Mouse (Mus musculus) cerebellum, adult 2 months (tissue): ENCODE results near the gene Pmel. TPM values are rescaled to one million over a fixed set of nuclear protein-coding genes. Genes with fewer than 3 reads are reported as not detected.

Experiments
- DNase-seq, 2 experiments: peaks; one replicate each; pipeline ENCODE4 v3.0.0; 2021
- H3K27ac ChIP-seq: fragments of 200-500 bp; 2 replicates; pipeline ENCODE4 v1.5.1; 2012; ENCODE audit warnings: low read length, control low read depth, inconsistent platforms; ENCODE audit not compliant: insufficient read depth
- H3K27me3 ChIP-seq: fragments of 200-500 bp; 2 replicates; pipeline ENCODE4 v1.6.1; 2012; ENCODE audit warnings: inconsistent platforms, mild to moderate bottlenecking, low read length, moderate library complexity; ENCODE audit not compliant: control insufficient read depth, insufficient read depth
- H3K4me1 ChIP-seq: fragments of 200-500 bp; 2 replicates; pipeline ENCODE4 v1.6.1; 2011; ENCODE audit warnings: low read length; ENCODE audit not compliant: control insufficient read depth, insufficient read depth
- H3K4me3 ChIP-seq: fragments of 200-500 bp; replicated peaks from 2 replicates; pipeline ENCODE3; 2011; ENCODE audit warnings: mild to moderate bottlenecking, low read depth, low read length, control low read depth; ENCODE audit not compliant: insufficient read depth
- CTCF ChIP-seq: fragments of 200-500 bp; IDR thresholded peaks from 2 replicates; pipeline ENCODE4 v1.5.1; 2011; ENCODE audit warnings: low read depth, mild to moderate bottlenecking, control low read depth, low read length, moderate library complexity, borderline replicate concordance; ENCODE audit not compliant: insufficient read depth
- POLR2A ChIP-seq: fragments of 200-500 bp; IDR thresholded peaks from 2 replicates; pipeline ENCODE4 v1.6.1; 2011; ENCODE audit warnings: low read length, control low read depth, borderline replicate concordance; ENCODE audit not compliant: insufficient read depth
- WGBS: fragments of 180-500 bp; shearing (Covaris S2); methylation state at CpG from one replicate; pipeline ENCODE4 v1.1.7; 2018; 5-methylcytosine and 5-hydroxymethylcytosine counted together
- polyA plus RNA-seq: library from polyadenylated mRNA; depleted of rRNA; stranded (reverse); fragments of >200 nt; gene quantifications from 2 replicates; pipeline ENCODE4 v1.2.3, GENCODE M21; 2012

Pmel gene
- polyA plus RNA-seq, 1 experiment: 1.5 TPM

DNA sequence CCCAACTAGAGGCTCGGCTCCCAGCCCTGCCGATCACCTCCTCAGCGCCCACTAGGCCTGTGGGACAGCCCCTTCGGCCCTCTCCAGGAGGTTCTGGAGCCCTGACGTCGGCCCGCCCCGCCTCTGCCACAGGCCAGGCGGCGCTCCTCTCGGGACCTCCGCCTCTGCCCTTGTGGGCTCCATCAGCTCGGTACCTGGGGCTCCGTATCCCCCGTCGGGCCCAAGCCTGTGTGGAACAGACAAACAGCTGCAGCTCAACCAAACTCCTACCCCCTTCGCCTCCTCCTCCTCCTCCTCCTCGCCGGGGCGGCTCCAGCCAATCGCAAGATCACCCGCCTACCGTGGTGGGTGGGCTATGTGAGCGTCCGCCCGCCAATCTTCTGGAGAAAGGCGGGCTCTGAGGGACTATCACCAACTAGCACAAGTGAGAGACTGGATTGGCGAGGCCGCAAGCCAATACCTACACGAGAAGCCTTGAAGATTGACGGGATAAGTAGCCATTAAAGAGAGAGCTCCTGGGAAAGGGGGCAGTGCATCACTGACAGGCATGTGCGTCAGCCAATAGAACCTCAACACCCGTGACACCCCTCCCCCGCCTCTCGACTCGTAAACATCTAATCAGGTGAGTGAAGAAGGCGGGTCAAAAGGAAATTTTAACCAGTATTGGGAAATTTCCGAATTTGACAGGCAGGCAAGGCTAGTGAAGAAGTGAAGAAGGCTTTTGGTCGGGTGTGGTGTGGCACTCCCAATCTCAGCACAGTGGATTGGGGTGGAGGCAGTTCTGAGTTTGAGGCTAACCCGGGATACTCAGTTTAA lies 7.8 kb upstream of the Pmel start, which contains the start of gene Rab5b:
Gene Rab5b (minus strand): TSS at position 273 of the 816 bp plus-strand sequence.
- peak within 1 kb of the TSS; percentile 74 for H3K4me3 ChIP-seq
- 1% methylated on average over 40 of the region's 40 CpGs for WGBS
- no peaks in the 10 kb centered on the region; the same call in 1 of the 2 replicates for H3K4me1 ChIP-seq
- no peaks in the 10 kb centered on the region for H3K27me3 ChIP-seq
- DNase-seq: peak; percentile 99 to 100
- H3K27ac ChIP-seq: peak within 1 kb of the TSS; percentile 84
- TF ChIP-seq POLR2A (peak; percentile 85), CTCF (no peak)

DNA sequence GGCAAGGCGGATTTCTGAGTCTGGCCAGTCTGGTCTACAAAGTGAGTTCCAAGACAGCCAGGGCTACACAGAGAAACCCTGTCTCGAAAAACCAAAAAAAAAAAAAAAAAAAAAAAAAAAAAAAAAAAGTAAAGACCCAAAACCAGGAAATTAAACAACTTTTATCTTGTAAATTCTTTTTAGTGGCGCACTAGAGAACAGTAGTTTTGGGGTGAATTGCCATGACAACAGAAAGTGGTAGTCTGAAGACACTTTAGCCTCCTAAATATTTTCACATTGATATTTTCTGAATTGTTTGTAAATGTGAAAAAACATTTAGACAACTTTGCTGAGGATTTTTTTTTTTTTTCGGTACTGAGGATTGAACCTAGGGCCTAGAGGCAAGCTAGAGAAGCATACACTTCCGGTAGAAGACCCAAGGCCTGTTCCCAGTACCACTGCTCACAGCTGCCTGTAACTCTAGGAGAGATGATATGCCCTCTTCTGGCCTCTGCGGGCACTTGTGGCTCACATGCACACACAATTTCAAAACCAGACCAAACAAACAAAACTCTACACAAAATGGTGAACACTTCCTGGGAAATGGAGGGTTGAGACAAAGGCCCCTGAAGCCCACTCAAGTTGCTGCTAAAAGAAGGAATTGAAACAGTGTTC lies 6.8 kb upstream of the Pmel start:
- no peak overlapping the region for H3K27ac ChIP-seq
- 71% methylated on average over 6 of the region's 6 CpGs for WGBS
- no peaks in the 10 kb centered on the region; the same call in 1 of the 2 replicates for H3K4me1 ChIP-seq
- H3K27me3 ChIP-seq: no peaks in the 10 kb centered on the region
- DNase-seq: no peak
- no peak for TF ChIP-seq POLR2A
- no peak for TF ChIP-seq CTCF
- H3K4me3 ChIP-seq: peak overlapping the region; percentile 72

DNA sequence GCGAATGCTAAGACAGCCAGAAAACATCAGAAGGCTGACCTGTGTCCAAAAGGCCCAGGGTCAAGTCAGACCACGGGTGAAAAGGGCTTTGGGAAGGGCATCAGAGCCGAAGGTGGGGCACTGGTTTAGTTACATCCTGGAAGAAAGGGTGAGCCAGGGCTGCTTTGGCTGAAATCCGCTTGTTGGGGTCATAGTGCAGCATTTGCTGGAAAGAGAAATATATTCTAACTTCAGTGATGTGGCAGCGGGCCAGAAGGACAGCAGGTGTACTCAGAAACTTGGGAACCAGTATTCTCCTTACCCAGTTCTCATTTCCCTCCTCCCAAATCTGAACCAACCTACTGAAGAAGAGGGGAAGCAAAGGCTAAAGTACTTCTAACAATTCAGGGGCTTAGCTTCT lies 5.0 kb upstream of the Pmel start:
- Histone ChIP-seq H3K4me3 (no peak overlapping the region), H3K27me3 (no peaks in the 10 kb centered on the region), H3K27ac (no peak overlapping the region), H3K4me1 (no peaks in the 10 kb centered on the region; the same call in 1 of the 2 replicates)
- 76% methylated on average over 5 of the region's 5 CpGs for WGBS
- no peak for DNase-seq
- TF ChIP-seq CTCF (no peak), POLR2A (no peak)

DNA sequence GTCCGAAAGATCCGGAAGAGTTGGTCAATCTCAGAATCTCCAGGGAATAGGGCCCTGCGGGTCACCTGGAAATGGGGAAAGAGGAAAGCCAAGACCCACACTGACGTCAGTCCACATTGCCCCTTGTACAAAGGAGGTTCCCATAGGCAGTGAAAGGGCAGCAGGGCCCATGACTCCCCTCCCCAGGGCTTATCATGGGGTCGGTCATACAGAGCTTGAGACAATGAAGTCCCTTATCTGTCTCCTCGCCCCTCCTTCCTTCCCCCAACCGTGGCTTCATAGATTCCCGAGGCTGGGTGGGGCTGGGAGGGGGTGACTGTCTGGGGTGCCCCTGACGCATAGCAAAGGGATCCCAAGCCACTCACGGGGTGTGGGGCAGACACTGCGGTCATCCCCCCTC lies 4.4 kb upstream of the Pmel start:
- TF ChIP-seq CTCF (no peak), POLR2A (no peak)
- no peak overlapping the region for H3K4me3 ChIP-seq
- no peak overlapping the region for H3K27ac ChIP-seq
- no peak for DNase-seq
- no peaks in the 10 kb centered on the region for H3K27me3 ChIP-seq
- H3K4me1 ChIP-seq: no peaks in the 10 kb centered on the region; the same call in 1 of the 2 replicates
- 73% methylated on average over 11 of the region's 11 CpGs for WGBS

DNA sequence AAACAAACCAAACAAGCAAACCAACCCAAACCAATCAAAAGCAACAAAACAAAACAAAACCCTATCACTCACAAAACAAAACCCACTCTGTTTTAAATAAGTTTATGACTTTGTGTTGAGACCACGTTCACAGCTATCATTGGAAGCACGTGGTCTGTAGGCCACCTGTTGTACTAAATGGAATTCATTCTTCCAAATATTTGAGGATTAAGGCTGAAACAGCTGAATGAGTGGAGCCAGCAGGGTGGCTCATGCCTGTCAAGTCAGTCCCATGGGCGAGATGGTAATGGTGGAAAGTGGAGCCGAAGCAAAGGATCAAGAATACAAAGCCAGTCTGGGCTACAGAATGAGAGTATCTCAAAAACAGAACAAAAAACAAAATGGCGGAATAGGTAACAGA lies 3.3 kb upstream of the Pmel start:
- TF ChIP-seq POLR2A (no peak), CTCF (no peak)
- Histone ChIP-seq H3K27me3 (no peaks in the 10 kb centered on the region), H3K4me1 (no peaks in the 10 kb centered on the region), H3K4me3 (no peak overlapping the region), H3K27ac (no peak overlapping the region)
- DNase-seq: no peak
- WGBS: 79% methylated on average over 5 of the region's 5 CpGs

DNA sequence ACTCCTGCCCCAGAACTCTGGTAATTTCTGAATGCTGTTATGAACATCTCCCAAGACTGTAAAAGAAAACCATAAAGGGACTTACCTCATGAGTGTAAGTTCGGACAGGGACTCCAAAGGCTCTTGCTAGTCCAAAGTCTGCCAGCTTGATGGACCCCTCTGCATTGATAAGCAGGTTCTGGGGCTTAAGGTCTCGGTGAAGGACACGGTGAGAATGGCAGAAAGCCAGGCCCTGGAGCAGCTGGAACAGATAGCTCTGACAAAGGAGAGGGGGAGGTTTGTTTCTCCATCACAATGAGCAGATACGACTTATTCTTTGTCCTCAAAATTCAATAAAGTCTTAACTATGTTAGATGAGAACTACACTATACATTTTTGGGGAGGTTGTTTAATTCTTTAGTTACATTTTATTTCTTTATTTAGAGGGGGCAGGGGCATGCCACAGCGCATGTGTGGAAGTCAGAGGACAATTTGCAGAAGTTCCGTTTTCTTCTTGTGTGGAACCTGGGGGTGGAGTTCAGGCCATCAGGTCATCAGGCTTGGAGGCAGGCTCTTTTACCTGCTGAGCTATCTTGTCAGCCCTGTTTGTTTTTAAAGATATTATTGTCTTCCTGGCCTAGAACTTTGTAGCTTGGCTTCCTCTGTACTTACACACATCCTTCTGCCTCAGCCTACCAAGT lies 1.5 kb upstream of the Pmel start:
- H3K4me3 ChIP-seq: no peak overlapping the region
- H3K4me1 ChIP-seq: no peaks in the 10 kb centered on the region
- H3K27ac ChIP-seq: no peak overlapping the region
- H3K27me3 ChIP-seq: no peaks in the 10 kb centered on the region
- 63% methylated on average over 6 of the region's 6 CpGs for WGBS
- DNase-seq: no peak
- TF ChIP-seq CTCF (no peak), POLR2A (no peak)

DNA sequence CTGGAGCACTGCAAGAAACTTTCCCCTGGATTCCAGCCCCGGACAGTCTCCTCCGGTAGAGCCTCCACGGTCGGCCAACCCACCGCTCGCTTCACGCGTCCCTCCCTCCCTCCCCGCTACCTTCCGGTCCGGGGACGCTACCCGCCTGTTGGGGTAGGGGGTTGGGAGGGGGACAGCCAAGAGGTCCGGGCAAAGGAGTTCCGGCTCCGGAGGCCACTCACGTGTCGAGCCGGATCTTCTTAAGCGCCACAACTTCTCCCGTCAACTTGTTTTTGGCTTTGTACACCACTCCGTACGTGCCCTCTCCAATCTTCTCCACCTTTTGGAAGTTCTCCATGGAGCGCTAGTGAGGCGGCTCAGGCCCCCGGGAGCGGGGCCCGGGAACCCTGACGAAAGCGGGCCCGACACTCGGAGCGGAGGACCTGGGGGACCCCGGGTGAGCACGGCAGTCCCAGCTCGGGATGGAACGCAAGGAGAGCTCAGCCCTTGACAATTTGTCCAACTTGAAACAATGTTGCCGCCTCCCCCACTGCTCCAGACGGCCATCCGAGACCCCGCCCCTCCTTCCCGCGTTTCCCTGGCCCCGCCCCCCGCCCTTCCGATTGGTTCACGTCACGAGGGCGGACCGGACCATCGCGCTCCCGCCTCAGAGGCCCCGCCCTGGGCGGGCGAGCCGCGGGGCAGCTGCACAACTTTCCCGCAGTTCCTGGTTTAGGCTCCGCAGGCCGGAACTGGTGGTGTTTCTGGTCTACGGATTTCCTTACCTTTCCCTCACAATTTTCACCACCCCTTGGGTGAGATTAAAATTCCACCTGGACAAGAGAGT lies 709 bp downstream of the Pmel start, which contains the start of gene Cdk2:
Gene Cdk2 (minus strand): TSS at position 541 of the 826 bp plus-strand sequence.
- peak; percentile 87 for DNase-seq
- H3K4me3 ChIP-seq: peak within 1 kb of the TSS; percentile 88

More for the DNA sequence above, 709 bp downstream of the Pmel start, which contains the start of gene Cdk2:
- Histone ChIP-seq H3K27ac (no peak within 1 kb of the TSS), H3K27me3 (no peaks in the 10 kb centered on the region), H3K4me1 (no peaks in the 10 kb centered on the region)
- TF ChIP-seq POLR2A (peak; percentile 33; the same call in 1 of the 2 replicates), CTCF (no peak)
- under 1% methylated on average over 62 of the region's 62 CpGs for WGBS
